Mouse (Mus musculus): Measurements from ENCODE around the gene Cyp2e1. TPM values are rescaled to one million over a fixed set of nuclear protein-coding genes. Genes with fewer than 3 reads are reported as not detected.

Gene Cyp2e1
- polyA plus RNA-seq (2017; shearing (Covaris generic)) = not detected

GRCm38 (mm10) chr7:140763447-140764020 is at the start of gene Cyp2e1:
Gene Cyp2e1, plus strand, starts transcription at chr7:140763739.

GRCm38 (mm10) chr7:140787406-140788052 is 24.0 kb downstream of the Cyp2e1 start, which contains the start of gene Syce1:
Gene Syce1, minus strand, starts transcription at chr7:140787852.

DNA sequence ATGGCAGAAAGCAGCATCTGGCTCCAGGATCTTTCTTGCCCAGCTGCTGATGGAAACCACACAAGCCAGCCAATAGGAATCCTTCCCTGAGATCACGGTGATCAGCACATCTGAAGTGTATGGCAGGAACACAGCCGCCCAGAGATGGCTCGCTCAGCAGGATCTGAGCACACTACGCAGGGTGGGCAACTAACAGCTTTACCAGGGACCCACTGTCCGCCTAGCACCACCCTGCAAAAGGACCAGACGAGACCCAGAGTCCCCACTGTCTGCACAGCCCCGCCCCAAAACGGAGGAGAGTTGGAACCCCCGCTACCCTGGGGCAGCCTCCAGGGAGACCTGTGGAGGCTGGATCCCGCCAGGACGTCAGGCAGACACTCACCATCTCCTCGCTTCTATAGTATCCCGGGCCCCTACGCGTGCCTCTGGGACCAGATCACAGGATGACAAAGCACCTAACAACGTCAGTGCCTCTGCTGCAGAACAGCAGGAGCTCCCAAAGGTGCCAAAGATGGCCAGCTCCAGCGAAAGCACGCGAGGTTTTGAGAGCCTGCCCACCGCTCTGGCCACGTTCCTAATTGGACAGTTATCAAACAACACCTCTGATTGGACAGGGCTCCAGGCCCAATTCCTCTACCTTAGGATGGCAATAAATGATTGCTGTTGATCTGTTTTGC is 58.3 kb downstream of the Cyp2e1 start, which contains the start of gene Zfp941:
Gene Zfp941, minus strand, starts transcription at position 526 of the 677 bp plus-strand sequence.

Other genes with a start within 250 kb of the Cyp2e1 start
- not detected for gene Olfr538, start 195.9 kb upstream of the Cyp2e1 start, polyA plus RNA-seq (2017; shearing (Covaris generic))
- gene Olfr46, start 162.5 kb upstream of the Cyp2e1 start, polyA plus RNA-seq (2017; shearing (Covaris generic)) = not detected
- gene Olfr61, start 134.8 kb upstream of the Cyp2e1 start, polyA plus RNA-seq (2017; shearing (Covaris generic)) = not detected
- gene Olfr53, start 117.3 kb upstream of the Cyp2e1 start, polyA plus RNA-seq (2017; shearing (Covaris generic)) = not detected
- gene Olfr539, start 103.8 kb upstream of the Cyp2e1 start, polyA plus RNA-seq (2017; shearing (Covaris generic)) = 0.02 TPM
- not detected for gene Olfr45, start 81.8 kb upstream of the Cyp2e1 start, polyA plus RNA-seq (2017; shearing (Covaris generic))
- not detected for gene Olfr541, start 66.5 kb upstream of the Cyp2e1 start, polyA plus RNA-seq (2017; shearing (Covaris generic))
- gene Syce1, start 24.1 kb downstream of the Cyp2e1 start, polyA plus RNA-seq (2017; shearing (Covaris generic)) = 0.40 TPM
- 0.46 TPM for gene Zfp941, start 58.4 kb downstream of the Cyp2e1 start, polyA plus RNA-seq (2017; shearing (Covaris generic))
- gene Urah, start 71.3 kb downstream of the Cyp2e1 start, polyA plus RNA-seq (2017; shearing (Covaris generic)) = not detected
- gene Scgb1c1, start 81.8 kb downstream of the Cyp2e1 start, polyA plus RNA-seq (2017; shearing (Covaris generic)) = not detected
- gene Odf3, start 84.1 kb downstream of the Cyp2e1 start, polyA plus RNA-seq (2017; shearing (Covaris generic)) = not detected
- gene Gm45785, start 92.6 kb downstream of the Cyp2e1 start, polyA plus RNA-seq (2017; shearing (Covaris generic)) = not detected
- 163 TPM for gene Ric8a, start 93.2 kb downstream of the Cyp2e1 start, polyA plus RNA-seq (2017; shearing (Covaris generic))
- 65.2 TPM for gene Bet1l, start 93.8 kb downstream of the Cyp2e1 start, polyA plus RNA-seq (2017; shearing (Covaris generic))
- gene Psmd13, start 118.2 kb downstream of the Cyp2e1 start, polyA plus RNA-seq (2017; shearing (Covaris generic)) = 270 TPM
- 10.4 TPM for gene Sirt3, start 118.6 kb downstream of the Cyp2e1 start, polyA plus RNA-seq (2017; shearing (Covaris generic))
- gene Cox8b, start 136.7 kb downstream of the Cyp2e1 start, polyA plus RNA-seq (2017; shearing (Covaris generic)) = not detected
- not detected for gene Nlrp6, start 157.2 kb downstream of the Cyp2e1 start, polyA plus RNA-seq (2017; shearing (Covaris generic))
- gene Pgghg, start 177.7 kb downstream of the Cyp2e1 start, polyA plus RNA-seq (2017; shearing (Covaris generic)) = 40.2 TPM
- gene Ifitm5, start 186.6 kb downstream of the Cyp2e1 start, polyA plus RNA-seq (2017; shearing (Covaris generic)) = 0.98 TPM
- gene Gm45717, start 192.2 kb downstream of the Cyp2e1 start, polyA plus RNA-seq (2017; shearing (Covaris generic)) = not detected
- 30.3 TPM for gene Ifitm2, start 192.2 kb downstream of the Cyp2e1 start, polyA plus RNA-seq (2017; shearing (Covaris generic))
- not detected for gene Ifitm1, start 203.5 kb downstream of the Cyp2e1 start, polyA plus RNA-seq (2017; shearing (Covaris generic))
- 8.5 TPM for gene Ifitm3, start 247.0 kb downstream of the Cyp2e1 start, polyA plus RNA-seq (2017; shearing (Covaris generic))